Mouse (Mus musculus) midbrain, embryonic 14.5 days (tissue): Measurements from ENCODE around the gene Me1. TPM values are rescaled to one million over a fixed set of nuclear protein-coding genes. Genes with fewer than 3 reads are reported as not detected.
A peak's percentile ranks its signal among the peaks of the same experiment; 100 is the strongest.

Experiments
- ATAC-seq: fragments of 200-750 bp; cut with Nextera tagmentation; 2 replicates; pipeline ENCODE4 v1.8.0; 2017; ENCODE audit warnings: moderate number of reproducible peaks, moderate library complexity; ENCODE audit not compliant: low FRiP score, low TSS enrichment
- DNase-seq: peaks from one replicate; pipeline ENCODE4 v3.0.0-alpha.2; 2015
- H3K27ac ChIP-seq: fragments of 300-500 bp; sonication (generic); replicated peaks from 2 replicates; pipeline ENCODE4 v1.5.1; 2014; ENCODE audit warnings: mild to moderate bottlenecking, low read depth, low read length, moderate library complexity
- H3K27me3 ChIP-seq: fragments of 300-500 bp; sonication (generic); 2 replicates; pipeline ENCODE4 v1.6.1; 2014; ENCODE audit warnings: low read length, control low read depth, mixed read lengths; ENCODE audit not compliant: control insufficient read depth, insufficient read depth
- H3K36me3 ChIP-seq: fragments of 300-500 bp; sonication (generic); 2 replicates; pipeline ENCODE4 v1.6.1; 2014; ENCODE audit warnings: low read length, control low read depth; ENCODE audit not compliant: control insufficient read depth, insufficient read depth
- H3K4me1 ChIP-seq: fragments of 300-500 bp; sonication (generic); 2 replicates; pipeline ENCODE4 v1.6.1; 2014; ENCODE audit warnings: mild to moderate bottlenecking, antibody characterized with exemption, low read length, control low read depth; ENCODE audit not compliant: control insufficient read depth, insufficient read depth
- H3K4me2 ChIP-seq: fragments of 300-500 bp; sonication (generic); 2 replicates; pipeline ENCODE4 v1.6.1; 2014; ENCODE audit warnings: mild to moderate bottlenecking, low read length, moderate library complexity
- H3K4me3 ChIP-seq: fragments of 300-500 bp; sonication (generic); replicated peaks from 2 replicates; pipeline ENCODE4 v1.5.1; 2014; ENCODE audit warnings: low read depth, low read length
- H3K9ac ChIP-seq: fragments of 300-500 bp; sonication (generic); replicated peaks from 2 replicates; pipeline ENCODE4 v1.6.1; 2014; ENCODE audit warnings: mild to moderate bottlenecking, low read length, moderate library complexity
- H3K9me3 ChIP-seq: fragments of 300-500 bp; sonication (generic); 2 replicates; pipeline ENCODE4 v1.6.1; 2016; ENCODE audit warnings: low read length, control low read depth, mixed read lengths; ENCODE audit not compliant: control insufficient read depth
- WGBS: fragments of 180-500 bp; shearing (Covaris S2); extraction: QIAGEN DNeasy Blood & Tissue Kit; methylation state at CpG from one replicate; pipeline ENCODE4 v1.1.7; 2014; 5-methylcytosine and 5-hydroxymethylcytosine counted together
- polyA plus RNA-seq: library from polyadenylated mRNA; unstranded; fragments of >200 nt; fragmentation: Nextera tagmentation; extraction: Ambion mirVana; gene quantifications from 2 replicates; pipeline ENCODE4 v1.2.1, GENCODE M21; 2014

Me1 gene
- polyA plus RNA-seq, 1 experiment from 2014 or later = 36.4 TPM

DNA sequence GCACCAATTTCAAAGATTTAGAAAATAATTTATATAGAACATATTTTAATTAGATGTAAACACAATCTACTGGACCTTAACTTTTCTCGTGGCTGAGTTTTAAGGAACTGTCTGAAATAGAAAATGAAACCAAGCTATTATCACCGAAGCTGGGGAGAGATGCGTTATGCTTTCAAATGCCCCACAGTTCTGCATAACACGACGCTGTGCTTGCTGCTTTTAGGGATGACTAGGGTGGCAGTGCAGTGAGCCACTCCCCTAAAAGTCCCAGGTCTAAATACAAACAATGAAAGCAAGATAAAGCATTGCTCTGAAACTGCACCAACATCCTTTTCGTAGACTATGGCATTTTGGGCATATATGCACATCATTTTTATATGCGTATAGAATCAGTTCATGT is 64.6 kb downstream of the Me1 start:
- no peaks in the 10 kb centered on the region for H3K9me3 ChIP-seq
- 89% methylated on average over 7 of the region's 7 CpGs for WGBS
- no peaks in the 10 kb centered on the region for H3K36me3 ChIP-seq
- no peaks in the 10 kb centered on the region for H3K4me1 ChIP-seq
- no peak overlapping the region for H3K4me2 ChIP-seq
- H3K9ac ChIP-seq = no peak overlapping the region
- ATAC-seq (no peak), DNase-seq (no peak)
- no peak overlapping the region for H3K4me3 ChIP-seq
- no peaks in the 10 kb centered on the region for H3K27me3 ChIP-seq
- no peak overlapping the region for H3K27ac ChIP-seq

GRCm38 (mm10) chr9:86630352-86630931 is 65.3 kb downstream of the Me1 start:
- no peak for DNase-seq
- no peaks in the 10 kb centered on the region for H3K4me1 ChIP-seq
- ATAC-seq = no peak
- H3K27me3 ChIP-seq = no peaks in the 10 kb centered on the region
- no peaks in the 10 kb centered on the region for H3K9me3 ChIP-seq
- WGBS = 80% methylated on average over 5 of the region's 5 CpGs
- no peaks in the 10 kb centered on the region for H3K36me3 ChIP-seq
- H3K4me2 ChIP-seq = no peak overlapping the region
- H3K9ac ChIP-seq = no peak overlapping the region
- H3K27ac ChIP-seq = no peak overlapping the region
- no peak overlapping the region for H3K4me3 ChIP-seq

DNA sequence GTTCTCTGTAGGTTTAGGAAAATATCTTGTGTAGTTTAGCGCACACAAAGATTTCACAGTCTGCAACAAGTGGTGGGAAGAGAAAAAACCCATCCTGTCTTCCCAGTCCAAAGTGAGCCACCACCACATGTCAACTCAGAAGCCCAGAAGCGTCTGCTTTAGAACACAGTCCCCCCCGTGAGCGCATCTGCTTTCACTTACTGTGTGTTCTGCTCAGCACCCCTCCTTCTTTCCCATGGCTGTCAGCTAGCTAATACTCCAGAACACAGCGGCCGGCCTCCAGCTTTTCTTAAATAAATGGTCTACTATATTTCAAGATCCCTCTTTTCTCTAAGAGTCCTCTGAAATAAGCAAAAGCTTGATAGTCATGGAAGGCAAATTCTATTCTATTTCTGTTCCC is 66.4 kb downstream of the Me1 start:
- H3K36me3 ChIP-seq = no peaks in the 10 kb centered on the region

GRCm38 (mm10) chr9:86627745-86628496 is 67.8 kb downstream of the Me1 start:
- no peaks in the 10 kb centered on the region for H3K27me3 ChIP-seq
- 84% methylated on average over 10 of the region's 10 CpGs for WGBS
- DNase-seq = no peak

More for the DNA sequence above, 66.4 kb downstream of the Me1 start:
- Histone ChIP-seq H3K27ac (no peak overlapping the region), H3K9me3 (no peaks in the 10 kb centered on the region), H3K4me1 (no peaks in the 10 kb centered on the region), H3K4me2 (no peak overlapping the region), H3K9ac (no peak overlapping the region), H3K27me3 (no peaks in the 10 kb centered on the region), H3K4me3 (no peak overlapping the region)
- no peak for ATAC-seq
- peak; percentile 10 for DNase-seq
- WGBS = 86% methylated on average over 6 of the region's 6 CpGs

DNA sequence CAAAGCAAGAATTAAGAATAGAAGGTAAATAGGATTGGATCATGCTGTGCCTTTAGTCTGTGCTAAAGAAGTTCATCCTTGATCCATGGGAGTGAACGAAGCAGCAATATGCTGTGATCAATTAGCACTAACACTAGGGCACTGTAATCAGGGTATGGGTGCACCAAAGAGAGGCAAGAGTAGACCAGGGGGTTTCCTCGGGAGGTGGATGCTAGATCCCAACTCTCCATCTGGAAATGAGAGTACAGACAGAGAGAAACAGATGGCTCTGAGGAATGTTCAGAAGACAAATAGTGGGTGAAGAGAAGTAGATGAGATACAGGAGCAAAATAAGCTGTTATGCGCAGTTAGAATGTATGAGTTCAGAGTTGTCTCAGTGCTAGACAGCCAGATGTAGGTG is 68.8 kb downstream of the Me1 start:
- Histone ChIP-seq H3K36me3 (no peaks in the 10 kb centered on the region), H3K4me1 (no peaks in the 10 kb centered on the region), H3K9me3 (no peaks in the 10 kb centered on the region), H3K4me2 (no peak overlapping the region), H3K4me3 (no peak overlapping the region), H3K9ac (no peak overlapping the region), H3K27ac (no peak overlapping the region), H3K27me3 (no peaks in the 10 kb centered on the region)
- 66% methylated on average over 3 of the region's 3 CpGs for WGBS
- DNase-seq = no peak
- no peak for ATAC-seq

More at GRCm38 (mm10) chr9:86627745-86628496, 67.8 kb downstream of the Me1 start:
- Histone ChIP-seq H3K36me3 (no peaks in the 10 kb centered on the region), H3K4me3 (no peak overlapping the region), H3K27ac (no peak overlapping the region), H3K9ac (no peak overlapping the region), H3K4me1 (no peaks in the 10 kb centered on the region), H3K4me2 (no peak overlapping the region), H3K9me3 (no peaks in the 10 kb centered on the region)
- ATAC-seq = no peak

GRCm38 (mm10) chr9:86624781-86625180 is 71.0 kb downstream of the Me1 start:
- ATAC-seq (no peak), DNase-seq (no peak)
- Histone ChIP-seq H3K27ac (no peak overlapping the region), H3K27me3 (no peaks in the 10 kb centered on the region), H3K9ac (no peak overlapping the region), H3K36me3 (no peaks in the 10 kb centered on the region), H3K9me3 (no peaks in the 10 kb centered on the region), H3K4me2 (no peak overlapping the region), H3K4me3 (no peak overlapping the region), H3K4me1 (no peaks in the 10 kb centered on the region)
- WGBS = 97% methylated on average over 6 of the region's 6 CpGs

DNA sequence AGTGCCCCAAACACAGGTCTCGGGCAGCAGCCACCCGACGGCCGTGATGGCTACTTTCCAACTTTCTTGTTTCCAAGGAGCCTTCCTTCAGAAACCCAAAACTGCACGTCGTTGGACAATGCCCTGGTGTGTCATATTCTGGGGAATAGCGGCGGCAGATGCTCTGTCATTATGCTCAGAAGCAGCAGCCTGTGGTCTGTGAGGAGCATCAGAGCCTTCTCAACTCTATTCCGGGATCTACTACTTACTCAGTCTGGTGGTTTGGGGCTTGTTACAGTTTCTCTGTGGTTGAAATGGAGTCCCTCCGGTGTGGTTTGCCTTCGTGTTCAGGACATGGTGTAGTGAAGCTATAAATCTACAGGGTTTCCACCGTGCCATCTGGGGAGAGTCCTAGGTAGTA is 71.7 kb downstream of the Me1 start:
- H3K9me3 ChIP-seq = no peaks in the 10 kb centered on the region
- H3K4me1 ChIP-seq = no peaks in the 10 kb centered on the region
- no peak overlapping the region for H3K27ac ChIP-seq
- H3K4me3 ChIP-seq = no peak overlapping the region
- DNase-seq (no peak), ATAC-seq (no peak)
- H3K27me3 ChIP-seq = no peaks in the 10 kb centered on the region
- no peak overlapping the region for H3K9ac ChIP-seq
- 80% methylated on average over 12 of the region's 12 CpGs for WGBS
- no peaks in the 10 kb centered on the region for H3K36me3 ChIP-seq
- H3K4me2 ChIP-seq = no peak overlapping the region

- Histone ChIP-seq H3K4me1 (no peaks in the 10 kb centered on the region), H3K27ac (no peak overlapping the region), H3K4me2 (no peak overlapping the region), H3K36me3 (no peaks in the 10 kb centered on the region), H3K9me3 (no peaks in the 10 kb centered on the region), H3K4me3 (no peak overlapping the region), H3K27me3 (no peaks in the 10 kb centered on the region), H3K9ac (no peak overlapping the region)
- WGBS = 23% methylated on average over 2 of the region's 2 CpGs
- no peak for ATAC-seq
- peak; percentile 11 for DNase-seq
Measured at GRCm38 (mm10) chr9:86622062-86622461, 73.7 kb downstream of the Me1 start.
